Mouse (Mus musculus) MEL (cell line): ENCODE data around the gene CN725425. TPM values are rescaled to one million over a fixed set of nuclear protein-coding genes. Genes with fewer than 3 reads are reported as not detected.

Source experiments
- DNase-seq: peaks from one replicate; pipeline ENCODE4 v3.0.0; 2011; ENCODE audit warnings: low read depth, low spot score
- H3K27ac ChIP-seq: 2 replicates; pipeline ENCODE4 v1.5.1; 2012; ENCODE audit warnings: low read depth, mild to moderate bottlenecking, control low read depth, low read length, moderate library complexity; ENCODE audit not compliant: control insufficient read depth
- H3K27me3 ChIP-seq, 2 experiments: fragments of 150-350 bp in 1 of 2; sonication (generic) in 1 of 2; 2 replicates each; pipeline ENCODE4 v1.6.1; 2012; ENCODE audit warnings: low read length in 2 of 2, mild to moderate bottlenecking in 2 of 2, improper control_type of control experiment in 1 of 2, moderate library complexity in 1 of 2; ENCODE audit not compliant: insufficient read depth in 2 of 2, control insufficient read depth in 1 of 2
- H3K36me3 ChIP-seq, 2 experiments: 2 replicates each; pipeline ENCODE4 v1.6.1; 2012 to 2014; ENCODE audit warnings: low read length in 2 of 2, improper control_type of control experiment in 1 of 2, inconsistent platforms in 1 of 2, mild to moderate bottlenecking in 1 of 2; ENCODE audit not compliant: insufficient read depth in 2 of 2, control insufficient read depth in 1 of 2
- H3K4me1 ChIP-seq, 2 experiments: fragments of 150-350 bp in 1 of 2; sonication (generic) in 1 of 2; 2 replicates each; pipeline ENCODE4 v1.6.1; 2012; ENCODE audit warnings: low read length in 2 of 2, improper control_type of control experiment in 1 of 2, mild to moderate bottlenecking in 1 of 2; ENCODE audit not compliant: insufficient read depth in 2 of 2, control insufficient read depth in 1 of 2
- H3K4me3 ChIP-seq, 2 experiments: fragments of 150-350 bp in 1 of 2; sonication (generic) in 1 of 2; 2 replicates each; pipeline ENCODE4 v1.5.1; 2012; ENCODE audit warnings: low read depth in 2 of 2, low read length in 2 of 2, mild to moderate bottlenecking in 2 of 2, moderate library complexity in 2 of 2, control low read depth in 1 of 2, improper control_type of control experiment in 1 of 2; ENCODE audit not compliant: control insufficient read depth in 1 of 2, insufficient read depth in 1 of 2
- H3K79me2 ChIP-seq: 2 replicates; pipeline ENCODE4 v1.6.1; 2012; ENCODE audit warnings: mild to moderate bottlenecking, low read length, moderate library complexity; ENCODE audit not compliant: control insufficient read depth, poor library complexity, insufficient read depth
- H3K9ac ChIP-seq: 2 replicates; pipeline ENCODE4 v1.6.1; 2012; ENCODE audit warnings: low read depth, mild to moderate bottlenecking, control low read depth, low read length, moderate library complexity; ENCODE audit not compliant: control insufficient read depth, poor library complexity, severe bottlenecking
- H3K9me3 ChIP-seq: fragments of 150-350 bp; sonication (generic); replicated peaks from 2 replicates; pipeline ENCODE4 v1.6.1; 2012; ENCODE audit warnings: mild to moderate bottlenecking, low read length, improper control_type of control experiment, moderate library complexity; ENCODE audit not compliant: insufficient read depth
- CTCF ChIP-seq, 3 experiments: IDR thresholded peaks in 2 of 3; conservative IDR thresholded peaks in 1 of 3; 2 replicates each; pipeline ENCODE4 v1.5.1; 2011 to 2012; ENCODE audit warnings: low read length in 3 of 3, low read depth in 2 of 3, mild to moderate bottlenecking in 2 of 3, improper control_type of control experiment in 1 of 3, inconsistent platforms in 1 of 3, mixed read lengths in 1 of 3, moderate library complexity in 1 of 3; ENCODE audit not compliant: control insufficient read depth in 1 of 3, insufficient read depth in 1 of 3, poor library complexity in 1 of 3, severe bottlenecking in 1 of 3
- ETS1 ChIP-seq: IDR thresholded peaks from 2 replicates; pipeline ENCODE4 v1.6.1; 2012; ENCODE audit warnings: low read depth, mild to moderate bottlenecking, inconsistent platforms, low read length, improper control_type of control experiment, moderate library complexity
- polyA plus RNA-seq, 2 experiments: library from polyadenylated mRNA; stranded (reverse) in 1 of 2; unstranded in 1 of 2; fragments of >175 nt in 1 of 2; fragments of >200 nt in 1 of 2; gene quantifications; 2 replicates each; pipeline versions ENCODE4 v1.2.1 to v1.2.4; 2012; ENCODE audit warnings: low replicate concordance in 2 of 2, low read depth in 1 of 2; ENCODE audit not compliant: insufficient read length in 2 of 2, insufficient read depth in 1 of 2, missing spikeins in 1 of 2
- total RNA-seq: library from RNA; depleted of rRNA; stranded (reverse); fragments of 300-350 nt; gene quantifications from 2 replicates; pipeline ENCODE4 v1.2.3, GENCODE M21; 2012; rRNA removed

Gene CN725425
- total and polyA plus RNA-seq, 3 experiments, result not detected

- peak; percentile 6 for DNase-seq
- Histone ChIP-seq H3K4me3 (no peak overlapping the region), H3K4me1 (no peaks in the 10 kb centered on the region), H3K27me3 (no peaks in the 10 kb centered on the region), H3K9ac (no peak overlapping the region), H3K27ac (no peak overlapping the region)
- TF ChIP-seq CTCF (IDR thresholded peaks at IDR 0.05 in 2 of 3, conservative IDR thresholded peaks at IDR 0.05 in 1 of 3; ENCODE audit: control insufficient read depth in 1 of 3, insufficient read depth in 1 of 3, low read depth in 2 of 3, low read length in 3 of 3, poor library complexity in 1 of 3, severe bottlenecking in 1 of 3) (peak in 1 of 3 experiments; percentile 12; a peak in 1 of 6 replicates), ETS1 (no peak)
- TF ChIP-seq, all 39 proteins: peak for 1
- Histone ChIP-seq H3K79me2 (no peaks in the 10 kb centered on the region), H3K9me3 (no peaks in the 10 kb centered on the region), H3K36me3 (no peaks in the 10 kb centered on the region)
Measured at GRCm38 (mm10) chr15:91304296-91304852, 105.1 kb downstream of the CN725425 start.

Other genes with a start within 250 kb of the CN725425 start
- not detected in 2 replicates for gene Kif21a, start 149.5 kb upstream of the CN725425 start, total RNA-seq
- not detected for gene Kif21a, start 149.5 kb upstream of the CN725425 start, polyA plus RNA-seq
- gene Abcd2, start 7.7 kb upstream of the CN725425 start, total RNA-seq, result not detected in 2 replicates
- not detected for gene Abcd2, start 7.7 kb upstream of the CN725425 start, polyA plus RNA-seq